Mouse (Mus musculus) kidney, embryonic 16.5 days (tissue): ENCODE measurements around the gene Mindy1. TPM values are rescaled to one million over a fixed set of nuclear protein-coding genes. Genes with fewer than 3 reads are reported as not detected.
A peak's percentile ranks its signal among the peaks of the same experiment; 100 is the strongest.

Experiments used
- ATAC-seq: fragments of 200-750 bp; cut with Nextera tagmentation; 2 replicates; pipeline ENCODE4 v1.8.0; 2017; ENCODE audit warnings: moderate TSS enrichment; ENCODE audit not compliant: low FRiP score, low TSS enrichment
- H3K27ac ChIP-seq: fragments of 300-500 bp; sonication (generic); 2 replicates; pipeline ENCODE4 v1.5.1; 2014; ENCODE audit warnings: low read length
- H3K27me3 ChIP-seq: fragments of 300-500 bp; sonication (generic); 2 replicates; pipeline ENCODE4 v1.6.1; 2014; ENCODE audit warnings: low read length, control low read depth, mixed read lengths; ENCODE audit not compliant: insufficient read depth
- H3K36me3 ChIP-seq: fragments of 300-500 bp; sonication (generic); 2 replicates; pipeline ENCODE4 v1.6.1; 2014; ENCODE audit warnings: low read length, control low read depth, mixed read lengths; ENCODE audit not compliant: insufficient read depth
- H3K4me1 ChIP-seq: fragments of 300-500 bp; sonication (generic); 2 replicates; pipeline ENCODE4 v1.6.1; 2014; ENCODE audit warnings: low read length, control low read depth, mixed read lengths; ENCODE audit not compliant: insufficient read depth
- H3K4me2 ChIP-seq: fragments of 300-500 bp; sonication (generic); replicated peaks from 2 replicates; pipeline ENCODE4 v1.6.1; 2014; ENCODE audit warnings: low read depth, low read length
- H3K4me3 ChIP-seq: fragments of 300-500 bp; sonication (generic); 2 replicates; pipeline ENCODE4 v1.5.1; 2014; ENCODE audit warnings: mild to moderate bottlenecking, low read length
- H3K9ac ChIP-seq: fragments of 300-500 bp; sonication (generic); replicated peaks from 2 replicates; pipeline ENCODE4 v1.6.1; 2014; ENCODE audit warnings: low read length
- H3K9me3 ChIP-seq: fragments of 300-500 bp; sonication (generic); 2 replicates; pipeline ENCODE4 v1.6.1; 2016; ENCODE audit warnings: low read length, control low read depth
- WGBS: fragments of 180-500 bp; shearing (Covaris S2); extraction: QIAGEN DNeasy Blood & Tissue Kit; methylation state at CpG from one replicate; pipeline ENCODE4 v1.1.7; 2014; 5-methylcytosine and 5-hydroxymethylcytosine counted together
- polyA plus RNA-seq: library from polyadenylated mRNA; unstranded; fragments of >200 nt; fragmentation: Nextera tagmentation; extraction: Ambion mirVana; gene quantifications from 2 replicates; pipeline ENCODE4 v1.2.1, GENCODE M21; 2015

Gene Mindy1
- polyA plus RNA-seq, 1 experiment from 2014 or later = 57.0 TPM

- peak overlapping the region; percentile 99 for H3K27ac ChIP-seq
- no peak for ATAC-seq
- H3K4me3 ChIP-seq = peak overlapping the region; percentile 67
- no peaks in the 10 kb centered on the region for H3K27me3 ChIP-seq
- H3K4me1 ChIP-seq = peaks cover 36% of the 10 kb centered on the region
- no peaks in the 10 kb centered on the region for H3K9me3 ChIP-seq
- no peaks in the 10 kb centered on the region for H3K36me3 ChIP-seq
- peak overlapping the region; percentile 87 for H3K9ac ChIP-seq
- under 1% methylated on average over 11 of the region's 11 CpGs for WGBS
- H3K4me2 ChIP-seq = peak overlapping the region; percentile 80
These were observed 1.3 kb downstream of the Mindy1 start for GRCm38 (mm10) chr3:95282381-95282864.

DNA sequence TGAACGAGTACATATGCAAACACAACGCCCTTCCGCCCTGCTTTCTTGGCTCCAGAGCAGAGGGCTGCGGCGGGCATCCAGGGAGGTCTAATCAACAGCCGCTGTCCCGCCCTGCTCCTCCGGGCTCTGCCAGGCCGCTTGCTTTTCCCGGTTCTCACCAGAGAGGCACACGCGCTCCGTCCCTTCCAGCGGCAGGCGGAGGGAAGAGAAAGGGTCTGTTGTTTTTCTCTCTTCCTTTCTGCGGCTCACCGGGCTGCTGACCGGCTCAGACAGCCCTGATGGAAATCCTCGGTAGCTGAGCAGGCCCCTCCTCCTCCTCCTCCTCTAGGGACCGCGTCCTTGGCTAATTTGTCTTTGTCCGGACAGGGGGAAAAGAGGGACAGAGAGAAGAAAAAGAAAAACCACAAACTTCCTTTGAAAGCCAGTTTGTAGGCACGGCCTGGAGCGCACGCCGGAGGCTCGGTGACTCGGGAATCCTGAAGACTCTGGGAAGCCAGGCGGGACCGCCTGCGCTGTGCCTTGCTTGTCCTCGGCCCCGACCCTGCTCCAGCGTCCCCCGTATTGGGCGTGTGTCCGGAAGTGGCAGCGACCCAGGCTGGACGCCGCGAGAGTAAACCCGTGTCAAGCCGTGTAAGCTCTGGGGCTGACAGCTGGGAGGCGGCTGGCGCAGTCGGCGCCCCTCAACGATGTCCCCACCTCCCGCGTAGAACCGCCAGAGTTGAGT lies 1.9 kb downstream of the Mindy1 start:
- WGBS = under 1% methylated on average over 48 of the region's 51 CpGs
- H3K9ac ChIP-seq = peak overlapping the region; percentile 87
- H3K4me3 ChIP-seq = peak overlapping the region; percentile 67
- H3K36me3 ChIP-seq = peaks cover 3% of the 10 kb centered on the region
- peaks cover 35% of the 10 kb centered on the region for H3K4me1 ChIP-seq
- H3K9me3 ChIP-seq = no peaks in the 10 kb centered on the region
- H3K27ac ChIP-seq = peak overlapping the region; percentile 99
- H3K27me3 ChIP-seq = no peaks in the 10 kb centered on the region
- peak; percentile 70 for ATAC-seq
- peak overlapping the region; percentile 80 for H3K4me2 ChIP-seq

GRCm38 (mm10) chr3:95283589-95283941 lies 2.4 kb downstream of the Mindy1 start:
- peak overlapping the region; percentile 87 for H3K9ac ChIP-seq
- WGBS = 2% methylated on average over 7 of the region's 7 CpGs
- peak overlapping the region; percentile 99 for H3K27ac ChIP-seq
- H3K27me3 ChIP-seq = no peaks in the 10 kb centered on the region
- peaks cover 35% of the 10 kb centered on the region for H3K4me1 ChIP-seq
- ATAC-seq = no peak
- no peaks in the 10 kb centered on the region for H3K9me3 ChIP-seq
- peaks cover 8% of the 10 kb centered on the region for H3K36me3 ChIP-seq
- H3K4me2 ChIP-seq = peak overlapping the region; percentile 80
- H3K4me3 ChIP-seq = peak overlapping the region; percentile 67

DNA sequence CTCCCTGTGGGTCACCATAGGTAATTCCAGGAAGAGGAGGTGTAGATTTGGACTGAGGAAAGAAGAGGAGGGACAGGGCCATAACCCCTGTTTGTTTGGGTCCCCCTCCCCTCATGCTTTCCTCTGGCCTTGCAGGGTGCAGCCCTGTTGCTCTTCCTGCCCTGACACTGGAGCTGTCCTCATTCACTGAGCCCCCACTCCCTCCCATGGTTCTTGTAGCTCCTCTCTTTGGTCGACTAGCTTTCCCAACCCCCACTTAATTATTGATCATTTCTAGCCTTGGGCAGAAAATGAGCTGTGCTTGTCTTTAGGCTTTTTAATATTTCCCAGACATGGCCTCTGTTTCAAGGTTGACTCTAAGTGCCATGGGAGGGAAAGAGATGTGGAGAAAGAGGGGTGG lies 2.9 kb downstream of the Mindy1 start:
- H3K4me1 ChIP-seq = peaks cover 35% of the 10 kb centered on the region
- no peak for ATAC-seq
- H3K4me3 ChIP-seq = peak overlapping the region; percentile 67
- H3K9ac ChIP-seq = peak overlapping the region; percentile 87
- H3K36me3 ChIP-seq = peaks cover 11% of the 10 kb centered on the region
- peak overlapping the region; percentile 80 for H3K4me2 ChIP-seq
- peak overlapping the region; percentile 99; the same call in 1 of the 2 replicates for H3K27ac ChIP-seq
- WGBS = 11% methylated on average over 1 of the region's 1 CpGs
- H3K27me3 ChIP-seq = no peaks in the 10 kb centered on the region
- H3K9me3 ChIP-seq = no peaks in the 10 kb centered on the region

- no peak overlapping the region for H3K27ac ChIP-seq
- peaks cover 35% of the 10 kb centered on the region for H3K4me1 ChIP-seq
- no peaks in the 10 kb centered on the region for H3K27me3 ChIP-seq
- peaks cover 11% of the 10 kb centered on the region for H3K36me3 ChIP-seq
- no peaks in the 10 kb centered on the region for H3K9me3 ChIP-seq
- WGBS = 83% methylated on average over 12 of the region's 12 CpGs
- H3K9ac ChIP-seq = peak overlapping the region; percentile 2
- H3K4me3 ChIP-seq = peak overlapping the region; percentile 67; the same call in 1 of the 2 replicates
- H3K4me2 ChIP-seq = peak overlapping the region; percentile 80
- no peak for ATAC-seq
These were observed 3.5 kb downstream of the Mindy1 start for GRCm38 (mm10) chr3:95284501-95285281.

- 91% methylated on average over 5 of the region's 5 CpGs for WGBS
- Histone ChIP-seq H3K27ac (peak overlapping the region; percentile 44), H3K9me3 (no peaks in the 10 kb centered on the region), H3K4me2 (no peak overlapping the region), H3K27me3 (no peaks in the 10 kb centered on the region), H3K4me3 (no peak overlapping the region), H3K9ac (no peak overlapping the region), H3K36me3 (peaks cover 11% of the 10 kb centered on the region), H3K4me1 (peaks cover 35% of the 10 kb centered on the region)
- ATAC-seq = no peak
These were observed 4.2 kb downstream of the Mindy1 start for GRCm38 (mm10) chr3:95285390-95285789.

- Histone ChIP-seq H3K27me3 (no peaks in the 10 kb centered on the region), H3K36me3 (peaks cover 16% of the 10 kb centered on the region), H3K4me3 (no peak overlapping the region), H3K4me2 (no peak overlapping the region), H3K4me1 (peaks cover 30% of the 10 kb centered on the region), H3K27ac (peak overlapping the region; percentile 46), H3K9me3 (no peaks in the 10 kb centered on the region), H3K9ac (no peak overlapping the region)
- ATAC-seq = no peak
- 47% methylated on average over 5 of the region's 5 CpGs for WGBS
These were observed 4.9 kb downstream of the Mindy1 start for GRCm38 (mm10) chr3:95286011-95286410.

- Histone ChIP-seq H3K27me3 (no peaks in the 10 kb centered on the region), H3K4me3 (no peak overlapping the region), H3K4me1 (peaks cover 30% of the 10 kb centered on the region), H3K9ac (no peak overlapping the region), H3K36me3 (peaks cover 18% of the 10 kb centered on the region), H3K9me3 (no peaks in the 10 kb centered on the region), H3K27ac (peak overlapping the region; percentile 46), H3K4me2 (no peak overlapping the region)
- 79% methylated on average over 7 of the region's 7 CpGs for WGBS
- ATAC-seq = no peak
These were observed 5.4 kb downstream of the Mindy1 start for GRCm38 (mm10) chr3:95286510-95286909.

GRCm38 (mm10) chr3:95287541-95287940 lies 6.4 kb downstream of the Mindy1 start:
- no peak for ATAC-seq
- no peak overlapping the region for H3K27ac ChIP-seq
- no peak overlapping the region for H3K4me3 ChIP-seq
- H3K9me3 ChIP-seq = no peaks in the 10 kb centered on the region
- H3K4me2 ChIP-seq = no peak overlapping the region
- no peak overlapping the region for H3K9ac ChIP-seq
- H3K4me1 ChIP-seq = peaks cover 30% of the 10 kb centered on the region
- H3K27me3 ChIP-seq = no peaks in the 10 kb centered on the region
- peaks cover 18% of the 10 kb centered on the region for H3K36me3 ChIP-seq
- 87% methylated on average over 3 of the region's 3 CpGs for WGBS

DNA sequence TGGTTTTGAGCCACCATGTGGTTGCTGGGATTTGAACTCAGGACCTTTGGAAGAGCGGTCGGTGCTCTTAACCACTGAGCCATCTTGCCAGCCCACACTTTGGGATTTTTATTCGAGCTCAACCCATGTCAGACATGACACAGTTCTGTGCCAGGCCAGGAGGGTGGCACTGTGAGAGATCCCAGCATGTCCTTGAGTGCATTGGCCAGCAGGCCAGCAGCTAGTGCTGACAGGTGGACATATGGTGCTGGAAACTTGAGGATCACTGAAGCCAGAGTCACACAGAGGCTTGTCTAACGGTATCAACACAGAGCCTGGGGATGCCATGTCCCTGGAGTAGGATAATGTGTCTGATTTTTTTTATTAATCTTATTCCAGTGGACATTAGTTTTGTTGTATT lies 8.3 kb downstream of the Mindy1 start:
- Histone ChIP-seq H3K27ac (no peak overlapping the region), H3K4me2 (no peak overlapping the region), H3K36me3 (peaks cover 32% of the 10 kb centered on the region), H3K27me3 (no peaks in the 10 kb centered on the region), H3K4me3 (no peak overlapping the region), H3K9ac (no peak overlapping the region), H3K4me1 (peaks cover 27% of the 10 kb centered on the region), H3K9me3 (no peaks in the 10 kb centered on the region)
- ATAC-seq = no peak
- WGBS = 90% methylated on average over 4 of the region's 4 CpGs
